Mouse (Mus musculus) stomach, embryonic 15.5 days (tissue): ENCODE results near the gene Serpinb1b. TPM values are rescaled to one million over a fixed set of nuclear protein-coding genes. Genes with fewer than 3 reads are reported as not detected.

Source experiments
- ATAC-seq: fragments of 200-750 bp; cut with Nextera tagmentation; 2 replicates; pipeline ENCODE4 v1.8.0; 2017; ENCODE audit warnings: low read depth, moderate number of reproducible peaks, moderate TSS enrichment; ENCODE audit not compliant: insufficient read depth, low FRiP score
- H3K27ac ChIP-seq: fragments of 300-500 bp; sonication (generic); 2 replicates; pipeline ENCODE4 v1.5.1; 2015; ENCODE audit warnings: mild to moderate bottlenecking, inconsistent platforms
- H3K27me3 ChIP-seq: fragments of 300-500 bp; sonication (generic); replicated peaks from 2 replicates; pipeline ENCODE4 v1.6.1; 2015; ENCODE audit warnings: inconsistent platforms
- H3K36me3 ChIP-seq: fragments of 300-500 bp; sonication (generic); 2 replicates; pipeline ENCODE4 v1.6.1; 2015; ENCODE audit warnings: inconsistent platforms
- H3K4me1 ChIP-seq: fragments of 300-500 bp; sonication (generic); 2 replicates; pipeline ENCODE4 v1.6.1; 2015; ENCODE audit warnings: inconsistent platforms
- H3K4me2 ChIP-seq: fragments of 300-500 bp; sonication (generic); 2 replicates; pipeline ENCODE4 v1.6.1; 2015; ENCODE audit warnings: mild to moderate bottlenecking, inconsistent platforms
- H3K4me3 ChIP-seq: fragments of 300-500 bp; sonication (generic); replicated peaks from 2 replicates; pipeline ENCODE4 v1.5.1; 2015; ENCODE audit warnings: inconsistent platforms
- H3K9ac ChIP-seq: fragments of 300-500 bp; sonication (generic); 2 replicates; pipeline ENCODE4 v1.6.1; 2015; ENCODE audit warnings: inconsistent platforms
- H3K9me3 ChIP-seq: fragments of 300-500 bp; sonication (generic); 2 replicates; pipeline ENCODE4 v1.6.1; 2016; ENCODE audit warnings: inconsistent platforms
- WGBS: fragments of 180-500 bp; shearing (Covaris S2); methylation state at CpG from one replicate; pipeline ENCODE4 v1.1.7; 2015; 5-methylcytosine and 5-hydroxymethylcytosine counted together
- polyA plus RNA-seq: library from polyadenylated mRNA; unstranded; fragments of >200 nt; fragmentation: Nextera tagmentation; extraction: Ambion mirVana; gene quantifications from 2 replicates; pipeline ENCODE4 v1.2.1, GENCODE M21; 2015

The Serpinb1b gene
- polyA plus RNA-seq, 1 experiment from 2014 or later = 0.86 TPM

- H3K27me3 ChIP-seq = no peaks in the 10 kb centered on the region
- H3K36me3 ChIP-seq = no peaks in the 10 kb centered on the region
- no peak overlapping the region for H3K4me2 ChIP-seq
- H3K4me3 ChIP-seq = no peak overlapping the region
- no peak overlapping the region for H3K9ac ChIP-seq
- no peaks in the 10 kb centered on the region for H3K4me1 ChIP-seq
- no peaks in the 10 kb centered on the region for H3K9me3 ChIP-seq
- ATAC-seq = no peak
- no peak overlapping the region for H3K27ac ChIP-seq
These were observed 4.3 kb upstream of the Serpinb1b start for GRCm38 (mm10) chr13:33074029-33074428.

GRCm38 (mm10) chr13:33076247-33076646 is 2.1 kb upstream of the Serpinb1b start:
- WGBS = 54% methylated on average over 3 of the region's 3 CpGs
- Histone ChIP-seq H3K9ac (no peak overlapping the region), H3K27ac (no peak overlapping the region), H3K4me1 (no peaks in the 10 kb centered on the region), H3K36me3 (no peaks in the 10 kb centered on the region), H3K4me2 (no peak overlapping the region), H3K9me3 (no peaks in the 10 kb centered on the region), H3K27me3 (no peaks in the 10 kb centered on the region), H3K4me3 (no peak overlapping the region)
- ATAC-seq = no peak

DNA sequence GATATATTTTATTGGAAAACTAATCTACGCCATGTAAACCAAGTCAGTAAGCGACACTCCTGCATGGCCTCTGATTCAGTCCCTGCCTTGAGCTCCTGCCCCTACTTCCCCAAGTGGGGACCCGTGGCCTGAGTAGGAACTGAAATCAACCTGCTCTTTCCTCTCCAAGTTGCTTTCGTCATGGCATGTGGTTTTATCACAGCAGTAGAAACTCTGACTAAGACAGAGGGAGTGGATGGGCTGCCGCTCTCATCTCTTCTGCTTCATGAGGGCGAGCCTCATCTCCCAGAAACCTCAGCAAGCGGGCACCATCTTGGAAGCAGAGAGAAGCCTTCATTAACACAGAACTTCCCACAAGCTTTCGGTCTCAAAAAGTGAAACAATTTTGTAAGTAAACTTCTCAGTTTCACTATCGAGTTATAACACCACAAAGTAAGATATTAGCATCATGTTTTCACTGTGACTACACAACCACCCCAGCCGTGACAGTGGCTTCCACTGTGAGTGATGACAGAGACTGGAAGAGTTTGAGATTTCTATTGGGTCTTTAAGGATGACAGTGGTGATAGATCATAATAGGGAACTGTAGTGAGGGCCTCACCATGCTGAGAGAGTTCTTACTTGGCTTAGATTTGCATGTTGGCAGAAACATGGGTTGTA is 1.2 kb upstream of the Serpinb1b start:
- no peaks in the 10 kb centered on the region for H3K9me3 ChIP-seq
- no peak overlapping the region for H3K9ac ChIP-seq
- no peaks in the 10 kb centered on the region for H3K36me3 ChIP-seq
- no peak overlapping the region for H3K4me3 ChIP-seq
- WGBS = 88% methylated on average over 10 of the region's 10 CpGs
- H3K27ac ChIP-seq = no peak overlapping the region
- no peak for ATAC-seq
- no peaks in the 10 kb centered on the region for H3K27me3 ChIP-seq
- H3K4me2 ChIP-seq = no peak overlapping the region
- no peaks in the 10 kb centered on the region for H3K4me1 ChIP-seq

DNA sequence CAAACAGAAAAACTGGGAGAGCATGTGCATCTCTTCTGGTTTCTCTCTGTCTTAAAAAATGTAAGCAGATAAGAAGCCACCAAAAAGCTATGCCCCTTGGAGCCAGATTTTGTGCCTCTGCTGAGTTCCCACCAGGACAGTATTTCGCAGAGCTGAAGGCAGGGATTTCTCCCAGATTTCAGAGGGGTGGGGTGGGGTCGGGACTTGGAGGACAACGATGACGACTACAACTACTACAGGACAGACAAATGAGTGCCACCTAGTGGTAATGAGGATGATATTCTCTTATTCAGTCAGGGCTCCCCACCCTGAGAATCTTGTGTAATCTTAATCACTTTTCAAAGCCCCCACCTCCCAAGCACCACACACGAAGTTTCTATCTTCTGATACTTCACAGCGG is 1.0 kb downstream of the Serpinb1b start:
- Histone ChIP-seq H3K27ac (no peak overlapping the region), H3K4me1 (no peaks in the 10 kb centered on the region), H3K27me3 (no peaks in the 10 kb centered on the region), H3K4me2 (peak overlapping the region; percentile 35; the same call in 1 of the 2 replicates), H3K36me3 (no peaks in the 10 kb centered on the region), H3K4me3 (no peak overlapping the region), H3K9me3 (no peaks in the 10 kb centered on the region), H3K9ac (no peak overlapping the region)
- ATAC-seq = no peak
- 22% methylated on average over 6 of the region's 6 CpGs for WGBS

DNA sequence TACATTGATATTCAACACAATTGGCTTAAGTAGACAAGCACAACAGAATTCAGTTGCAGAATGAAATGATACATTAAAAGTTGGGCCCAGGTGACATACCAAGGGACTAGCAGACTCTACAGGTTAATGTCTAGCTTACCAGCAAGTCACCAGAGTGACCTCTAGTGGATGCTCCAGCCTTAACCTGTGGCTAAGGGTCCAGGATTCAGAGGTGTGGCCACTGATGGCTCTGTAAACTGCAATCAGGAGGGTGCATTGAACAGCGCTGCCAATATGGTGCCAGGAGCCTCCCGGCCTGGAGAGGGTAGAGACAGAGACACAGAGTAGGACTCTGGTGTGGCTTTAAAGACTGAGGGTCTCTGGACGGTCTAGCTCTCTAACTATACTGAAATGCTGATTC is 2.0 kb downstream of the Serpinb1b start:
- Histone ChIP-seq H3K36me3 (no peaks in the 10 kb centered on the region), H3K4me1 (peaks cover 4% of the 10 kb centered on the region; the same call in 1 of the 2 replicates), H3K9ac (no peak overlapping the region), H3K4me3 (no peak overlapping the region), H3K4me2 (no peak overlapping the region), H3K27me3 (no peaks in the 10 kb centered on the region), H3K9me3 (no peaks in the 10 kb centered on the region), H3K27ac (no peak overlapping the region)
- ATAC-seq = no peak
- WGBS = 30% methylated on average over 3 of the region's 3 CpGs

- 56% methylated on average over 2 of the region's 2 CpGs for WGBS
- Histone ChIP-seq H3K27me3 (no peaks in the 10 kb centered on the region), H3K4me3 (no peak overlapping the region), H3K9me3 (no peaks in the 10 kb centered on the region), H3K4me2 (no peak overlapping the region), H3K36me3 (no peaks in the 10 kb centered on the region), H3K4me1 (peaks cover 4% of the 10 kb centered on the region; the same call in 1 of the 2 replicates), H3K27ac (no peak overlapping the region), H3K9ac (no peak overlapping the region)
- ATAC-seq = no peak
These were observed 5.5 kb downstream of the Serpinb1b start for GRCm38 (mm10) chr13:33083834-33084233.

GRCm38 (mm10) chr13:33084975-33085694 is 6.8 kb downstream of the Serpinb1b start:
- H3K9ac ChIP-seq = no peak overlapping the region
- no peak overlapping the region for H3K4me2 ChIP-seq
- H3K36me3 ChIP-seq = no peaks in the 10 kb centered on the region
- no peaks in the 10 kb centered on the region for H3K9me3 ChIP-seq
- no peaks in the 10 kb centered on the region for H3K27me3 ChIP-seq
- peak overlapping the region; percentile 49 for H3K27ac ChIP-seq
- no peak overlapping the region for H3K4me3 ChIP-seq
- ATAC-seq = no peak
- peaks cover 4% of the 10 kb centered on the region; the same call in 1 of the 2 replicates for H3K4me1 ChIP-seq
- WGBS = 39% methylated on average over 5 of the region's 5 CpGs

DNA sequence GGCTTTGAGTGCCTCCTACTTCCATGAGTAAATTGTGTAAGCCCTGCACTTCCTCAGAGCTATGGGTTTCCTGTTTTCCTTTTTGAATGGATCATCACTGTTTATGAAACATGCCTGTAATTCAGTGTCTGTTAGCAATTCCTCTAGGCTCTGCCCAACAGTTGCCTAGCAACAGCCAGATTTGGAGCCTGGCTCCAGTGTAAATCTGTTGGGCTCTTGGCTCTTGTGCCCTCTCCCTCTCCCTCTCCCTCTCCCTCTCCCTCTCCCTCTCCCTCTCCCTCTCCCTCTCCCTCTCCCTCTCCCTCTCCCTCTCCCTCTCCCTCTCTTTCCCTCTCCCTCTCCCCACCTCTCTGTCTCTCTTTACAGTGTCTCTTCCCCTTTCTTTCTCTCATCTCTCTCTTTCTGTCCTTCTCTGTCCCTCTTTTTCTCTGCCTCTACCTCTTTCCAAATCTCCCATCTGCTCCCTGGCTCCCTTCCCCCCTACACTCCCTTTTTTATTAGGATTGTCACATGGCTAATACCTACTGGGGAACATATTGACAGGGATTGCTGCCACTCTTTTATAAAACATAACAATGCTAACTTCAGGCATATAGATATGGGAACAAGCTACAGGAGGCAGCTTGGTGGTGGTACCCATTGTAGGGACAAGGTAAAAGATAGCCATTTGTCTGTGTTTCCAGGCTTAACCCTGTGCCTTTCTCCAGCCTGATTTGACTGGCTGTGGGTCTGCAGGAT is 7.5 kb downstream of the Serpinb1b start:
- Histone ChIP-seq H3K4me3 (no peak overlapping the region), H3K4me1 (peaks cover 4% of the 10 kb centered on the region; the same call in 1 of the 2 replicates), H3K9ac (no peak overlapping the region), H3K9me3 (no peaks in the 10 kb centered on the region), H3K36me3 (no peaks in the 10 kb centered on the region), H3K27ac (peak overlapping the region; percentile 49; the same call in 1 of the 2 replicates), H3K4me2 (no peak overlapping the region), H3K27me3 (no peaks in the 10 kb centered on the region)
- peak; percentile 82 for ATAC-seq

DNA sequence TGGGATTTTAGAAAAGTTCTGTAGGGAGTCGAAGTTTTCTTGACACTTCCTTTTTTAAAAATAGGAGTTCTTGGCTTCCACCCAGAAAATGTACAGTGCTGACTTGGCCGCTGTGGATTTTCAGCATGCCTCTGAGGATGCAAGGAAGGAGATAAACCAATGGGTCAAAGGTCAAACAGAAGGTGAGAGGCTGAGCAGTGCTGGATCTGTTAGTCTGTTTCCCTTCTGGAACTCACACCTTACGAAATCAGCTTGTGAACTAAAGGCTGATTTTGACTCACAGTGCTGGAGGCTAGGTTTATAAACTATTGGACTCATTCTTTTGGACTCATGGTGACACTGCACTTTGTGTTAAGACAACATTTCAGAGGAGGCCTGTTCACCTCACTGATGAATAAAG is 11.2 kb downstream of the Serpinb1b start:
- Histone ChIP-seq H3K9me3 (no peaks in the 10 kb centered on the region), H3K4me3 (no peak overlapping the region), H3K27me3 (no peaks in the 10 kb centered on the region), H3K27ac (no peak overlapping the region), H3K9ac (no peak overlapping the region), H3K4me1 (peaks cover 4% of the 10 kb centered on the region; the same call in 1 of the 2 replicates), H3K36me3 (no peaks in the 10 kb centered on the region), H3K4me2 (no peak overlapping the region)
- 45% methylated on average over 3 of the region's 3 CpGs for WGBS
- ATAC-seq = peak; percentile 35; the same call in 1 of the 2 replicates

DNA sequence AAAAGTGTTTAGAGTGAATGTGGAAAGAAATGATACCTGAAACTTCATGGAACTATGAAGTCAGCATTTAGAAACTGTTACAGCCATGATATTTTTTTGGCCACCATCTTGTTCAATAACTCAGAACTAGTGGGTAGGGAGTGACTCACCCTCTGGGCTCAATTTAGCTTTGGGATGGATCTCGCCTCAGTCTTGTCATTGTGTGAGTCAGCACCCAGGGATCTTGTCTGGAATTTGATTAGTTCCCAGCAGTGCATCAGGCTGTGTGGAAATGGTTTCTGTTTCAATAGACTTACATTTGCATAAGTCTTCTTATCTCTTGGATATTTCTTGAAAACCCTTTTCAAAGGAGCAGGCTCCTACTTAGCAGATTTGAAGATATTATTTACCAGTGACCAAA is 12.2 kb downstream of the Serpinb1b start:
- no peak for ATAC-seq
- Histone ChIP-seq H3K4me2 (no peak overlapping the region), H3K9me3 (no peaks in the 10 kb centered on the region), H3K36me3 (no peaks in the 10 kb centered on the region), H3K4me1 (no peaks in the 10 kb centered on the region), H3K27ac (no peak overlapping the region), H3K27me3 (no peaks in the 10 kb centered on the region), H3K9ac (no peak overlapping the region), H3K4me3 (no peak overlapping the region)
- WGBS = 79% methylated on average over 1 of the region's 1 CpGs

GRCm38 (mm10) chr13:33091306-33091705 is 12.9 kb downstream of the Serpinb1b start:
- no peak overlapping the region for H3K4me3 ChIP-seq
- no peak overlapping the region for H3K27ac ChIP-seq
- H3K4me2 ChIP-seq = no peak overlapping the region
- H3K9ac ChIP-seq = no peak overlapping the region
- WGBS = 92% methylated on average over 1 of the region's 1 CpGs
- no peak for ATAC-seq
- H3K36me3 ChIP-seq = no peaks in the 10 kb centered on the region
- H3K4me1 ChIP-seq = no peaks in the 10 kb centered on the region
- no peaks in the 10 kb centered on the region for H3K9me3 ChIP-seq
- no peaks in the 10 kb centered on the region for H3K27me3 ChIP-seq

GRCm38 (mm10) chr13:33095575-33095974 is 17.2 kb downstream of the Serpinb1b start:
- Histone ChIP-seq H3K9ac (no peak overlapping the region), H3K4me3 (no peak overlapping the region), H3K4me2 (no peak overlapping the region), H3K9me3 (no peaks in the 10 kb centered on the region), H3K27me3 (no peaks in the 10 kb centered on the region), H3K36me3 (no peaks in the 10 kb centered on the region), H3K4me1 (no peaks in the 10 kb centered on the region), H3K27ac (no peak overlapping the region)
- WGBS = 85% methylated on average over 1 of the region's 1 CpGs
- no peak for ATAC-seq
